Mouse (Mus musculus): ENCODE data around the gene Vegfa. TPM values are rescaled to one million over a fixed set of nuclear protein-coding genes. Genes with fewer than 3 reads are reported as not detected.
"Not testable (repeated sequence)": the region's sequence is repeated elsewhere in the genome, so short reads cannot be mapped to it uniquely, and the experiment has no call there.

Vegfa gene
- polyA plus RNA-seq, 1 experiment from 2014 or later = 5.2 TPM

- no peaks in the 10 kb centered on the region for H3K27me3 ChIP-seq (replicated peaks; ENCODE audit: control insufficient read depth, insufficient read depth, low read length)
- peak overlapping the region; percentile 13; the same call in 1 of the 2 replicates for H3K4me2 ChIP-seq (ENCODE audit: low read length)
- no peak overlapping the region for H3K4me3 ChIP-seq (ENCODE audit: low read depth, low read length)
- peaks cover 6% of the 10 kb centered on the region for H3K4me1 ChIP-seq (replicated peaks; ENCODE audit: control insufficient read depth, insufficient read depth, low read length)
- no peak for DNase-seq (ENCODE audit: low spot score)
- no peak overlapping the region for H3K27ac ChIP-seq (ENCODE audit: low read depth)
- no peak overlapping the region for H3K9ac ChIP-seq (ENCODE audit: low read length)
- peak; percentile 78 for ATAC-seq (replicated peaks; ENCODE audit: low FRiP score, low TSS enrichment, low read depth)
- 51% methylated on average over 11 of the region's 11 CpGs for WGBS
- H3K36me3 ChIP-seq (ENCODE audit: control insufficient read depth, insufficient read depth, low read length) = no peaks in the 10 kb centered on the region
- H3K9me3 ChIP-seq (ENCODE audit: control insufficient read depth, low read length) = peaks cover 4% of the 10 kb centered on the region; the same call in 1 of the 2 replicates
Observed at GRCm38 (mm10) chr17:45994281-45994817, 37.8 kb downstream of the Vegfa start.

GRCm38 (mm10) chr17:45986915-45987314 is 45.3 kb downstream of the Vegfa start:
- no peak overlapping the region for H3K9ac ChIP-seq (ENCODE audit: low read length)
- 88% methylated on average over 3 of the region's 3 CpGs for WGBS
- no peak overlapping the region for H3K4me2 ChIP-seq (ENCODE audit: low read length)
- no peaks in the 10 kb centered on the region for H3K36me3 ChIP-seq (ENCODE audit: control insufficient read depth, insufficient read depth, low read length)
- H3K27ac ChIP-seq (ENCODE audit: low read depth) = no peak overlapping the region
- no peak overlapping the region for H3K4me3 ChIP-seq (ENCODE audit: low read depth, low read length)
- ATAC-seq (replicated peaks; ENCODE audit: low FRiP score, low TSS enrichment, low read depth) (no peak), DNase-seq (ENCODE audit: low spot score) (no peak)
- H3K27me3 ChIP-seq (replicated peaks; ENCODE audit: control insufficient read depth, insufficient read depth, low read length) = no peaks in the 10 kb centered on the region
- H3K4me1 ChIP-seq (replicated peaks; ENCODE audit: control insufficient read depth, insufficient read depth, low read length) = no peaks in the 10 kb centered on the region
- peaks cover 4% of the 10 kb centered on the region; the same call in 1 of the 2 replicates for H3K9me3 ChIP-seq (ENCODE audit: control insufficient read depth, low read length)

GRCm38 (mm10) chr17:45986374-45986773 is 45.8 kb downstream of the Vegfa start:
- ATAC-seq (replicated peaks; ENCODE audit: low FRiP score, low TSS enrichment, low read depth) = no peak
- H3K36me3 ChIP-seq (ENCODE audit: control insufficient read depth, insufficient read depth, low read length) = no peaks in the 10 kb centered on the region
- WGBS = 84% methylated on average over 6 of the region's 6 CpGs

GRCm38 (mm10) chr17:45983185-45983584 is 49.0 kb downstream of the Vegfa start:
- not testable (repeated sequence) for ATAC-seq (replicated peaks; ENCODE audit: low FRiP score, low TSS enrichment, low read depth); DNase-seq (ENCODE audit: low spot score); H3K27me3 ChIP-seq (replicated peaks; ENCODE audit: control insufficient read depth, insufficient read depth, low read length); H3K4me1 ChIP-seq (replicated peaks; ENCODE audit: control insufficient read depth, insufficient read depth, low read length); H3K9me3 ChIP-seq (ENCODE audit: control insufficient read depth, low read length); H3K27ac ChIP-seq (ENCODE audit: low read depth); H3K4me2 ChIP-seq (ENCODE audit: low read length); H3K4me3 ChIP-seq (ENCODE audit: low read depth, low read length); H3K36me3 ChIP-seq (ENCODE audit: control insufficient read depth, insufficient read depth, low read length); H3K9ac ChIP-seq (ENCODE audit: low read length)
- WGBS = 100% methylated on average over 1 of the region's 1 CpGs

More at GRCm38 (mm10) chr17:45986374-45986773, 45.8 kb downstream of the Vegfa start:
- DNase-seq (ENCODE audit: low spot score) = no peak
- Histone ChIP-seq H3K27ac (ENCODE audit: low read depth) (no peak overlapping the region), H3K27me3 (replicated peaks; ENCODE audit: control insufficient read depth, insufficient read depth, low read length) (no peaks in the 10 kb centered on the region), H3K4me3 (ENCODE audit: low read depth, low read length) (no peak overlapping the region), H3K4me2 (ENCODE audit: low read length) (no peak overlapping the region), H3K9me3 (ENCODE audit: control insufficient read depth, low read length) (peaks cover 4% of the 10 kb centered on the region; the same call in 1 of the 2 replicates), H3K9ac (ENCODE audit: low read length) (no peak overlapping the region), H3K4me1 (replicated peaks; ENCODE audit: control insufficient read depth, insufficient read depth, low read length) (no peaks in the 10 kb centered on the region)

GRCm38 (mm10) chr17:45981841-45982240 is 50.3 kb downstream of the Vegfa start:
- Histone ChIP-seq H3K9ac (ENCODE audit: low read length) (no peak overlapping the region), H3K4me2 (ENCODE audit: low read length) (no peak overlapping the region), H3K4me3 (ENCODE audit: low read depth, low read length) (no peak overlapping the region), H3K4me1 (replicated peaks; ENCODE audit: control insufficient read depth, insufficient read depth, low read length) (no peaks in the 10 kb centered on the region), H3K9me3 (ENCODE audit: control insufficient read depth, low read length) (no peaks in the 10 kb centered on the region), H3K27ac (ENCODE audit: low read depth) (no peak overlapping the region), H3K36me3 (ENCODE audit: control insufficient read depth, insufficient read depth, low read length) (no peaks in the 10 kb centered on the region), H3K27me3 (replicated peaks; ENCODE audit: control insufficient read depth, insufficient read depth, low read length) (no peaks in the 10 kb centered on the region)
- ATAC-seq (replicated peaks; ENCODE audit: low FRiP score, low TSS enrichment, low read depth) = no peak
- no peak for DNase-seq (ENCODE audit: low spot score)
- 69% methylated on average over 1 of the region's 1 CpGs for WGBS

GRCm38 (mm10) chr17:45979025-45979805 is 53.0 kb downstream of the Vegfa start:
- Histone ChIP-seq H3K36me3 (ENCODE audit: control insufficient read depth, insufficient read depth, low read length) (no peaks in the 10 kb centered on the region), H3K27ac (ENCODE audit: low read depth) (no peak overlapping the region), H3K4me3 (ENCODE audit: low read depth, low read length) (no peak overlapping the region), H3K9me3 (ENCODE audit: control insufficient read depth, low read length) (no peaks in the 10 kb centered on the region), H3K4me2 (ENCODE audit: low read length) (no peak overlapping the region), H3K27me3 (replicated peaks; ENCODE audit: control insufficient read depth, insufficient read depth, low read length) (no peaks in the 10 kb centered on the region), H3K9ac (ENCODE audit: low read length) (no peak overlapping the region), H3K4me1 (replicated peaks; ENCODE audit: control insufficient read depth, insufficient read depth, low read length) (no peaks in the 10 kb centered on the region)
- ATAC-seq (replicated peaks; ENCODE audit: low FRiP score, low TSS enrichment, low read depth) (no peak), DNase-seq (ENCODE audit: low spot score) (no peak)
- 66% methylated on average over 10 of the region's 10 CpGs for WGBS

- WGBS = 62% methylated on average over 7 of the region's 7 CpGs
- no peak for DNase-seq (ENCODE audit: low spot score)
- H3K4me2 ChIP-seq (ENCODE audit: low read length) = no peak overlapping the region
Observed at GRCm38 (mm10) chr17:45974461-45974860, 57.7 kb downstream of the Vegfa start.

GRCm38 (mm10) chr17:45973214-45973613 is 59.0 kb downstream of the Vegfa start:
- H3K4me3 ChIP-seq (ENCODE audit: low read depth, low read length) = no peak overlapping the region
- no peaks in the 10 kb centered on the region for H3K9me3 ChIP-seq (ENCODE audit: control insufficient read depth, low read length)
- ATAC-seq (replicated peaks; ENCODE audit: low FRiP score, low TSS enrichment, low read depth) (peak; percentile 56; the same call in 1 of the 2 replicates), DNase-seq (ENCODE audit: low spot score) (no peak)
- 0 out of 2 replicates have a peak, but pooled peaks cover 2% of the 10 kb centered on the region for H3K4me1 ChIP-seq (replicated peaks; ENCODE audit: control insufficient read depth, insufficient read depth, low read length)
- H3K4me2 ChIP-seq (ENCODE audit: low read length) = no peak overlapping the region
- no peaks in the 10 kb centered on the region for H3K36me3 ChIP-seq (ENCODE audit: control insufficient read depth, insufficient read depth, low read length)
- no peak overlapping the region for H3K9ac ChIP-seq (ENCODE audit: low read length)
- WGBS = 66% methylated on average over 7 of the region's 7 CpGs
- H3K27me3 ChIP-seq (replicated peaks; ENCODE audit: control insufficient read depth, insufficient read depth, low read length) = no peaks in the 10 kb centered on the region
- H3K27ac ChIP-seq (ENCODE audit: low read depth) = 0 out of 2 replicates have a peak overlapping the region, but pooled peaks have one; percentile 9

More at GRCm38 (mm10) chr17:45974461-45974860, 57.7 kb downstream of the Vegfa start:
- no peak overlapping the region for H3K27ac ChIP-seq (ENCODE audit: low read depth)
- no peak overlapping the region for H3K9ac ChIP-seq (ENCODE audit: low read length)
- H3K9me3 ChIP-seq (ENCODE audit: control insufficient read depth, low read length) = no peaks in the 10 kb centered on the region
- H3K4me3 ChIP-seq (ENCODE audit: low read depth, low read length) = no peak overlapping the region
- no peaks in the 10 kb centered on the region for H3K36me3 ChIP-seq (ENCODE audit: control insufficient read depth, insufficient read depth, low read length)
- ATAC-seq (replicated peaks; ENCODE audit: low FRiP score, low TSS enrichment, low read depth) = no peak
- H3K27me3 ChIP-seq (replicated peaks; ENCODE audit: control insufficient read depth, insufficient read depth, low read length) = no peaks in the 10 kb centered on the region
- 0 out of 2 replicates have a peak, but pooled peaks cover 2% of the 10 kb centered on the region for H3K4me1 ChIP-seq (replicated peaks; ENCODE audit: control insufficient read depth, insufficient read depth, low read length)
